Mouse (Mus musculus): Measurements from ENCODE around the gene Zfp213.

- TF ChIP-seq MYOG (IDR thresholded peaks at IDR 0.05; ENCODE audit: control insufficient read depth, extremely low read depth, insufficient read length) (no peak), USF1 (IDR thresholded peaks at IDR 0.05; ENCODE audit: low read depth) (no peak), CTCF (IDR thresholded peaks at IDR 0.05; ENCODE audit: control insufficient read depth, insufficient read depth, insufficient read length) (no peak), MAX (IDR thresholded peaks at IDR 0.05) (no peak), CEBPB (IDR thresholded peaks at IDR 0.05; ENCODE audit: low read depth) (no peak), FOSL1 (IDR thresholded peaks at IDR 0.05; ENCODE audit: insufficient read depth, low read length, poor library complexity, severe bottlenecking) (no peak)
These were observed 8.0 kb upstream of the Zfp213 start for GRCm38 (mm10) chr17:23572059-23572458.
